Mouse (Mus musculus) heart, adult 2 months (tissue): ENCODE measurements at regions not wholly inside any gene's neighbourhood (a gene's known extent, or its start where the extent isn't known, plus 50 kb on each side); places are given as distances from the start of the nearest gene placed in this dataset.

Source experiments
- CTCF ChIP-seq: fragments of 200-600 bp; IDR thresholded peaks from 2 replicates; pipeline ENCODE4 v1.8.1; 2022; ENCODE audit warnings: antibody characterized with exemption, mild to moderate bottlenecking, moderate library complexity
- EP300 ChIP-seq: fragments of 200-500 bp; IDR thresholded peaks from 2 replicates; pipeline ENCODE4 v1.6.1; 2011; ENCODE audit warnings: low read depth, low read length, control low read depth; ENCODE audit not compliant: insufficient read depth

GRCm38 (mm10) chr5:50706945-50707663 is 648.3 kb upstream of the Adgra3 start:
- no peak for TF ChIP-seq CTCF
- TF ChIP-seq EP300 = no peak
